ENCODE assay signal across 7 mouse cellular contexts in the genomic region with DNA sequence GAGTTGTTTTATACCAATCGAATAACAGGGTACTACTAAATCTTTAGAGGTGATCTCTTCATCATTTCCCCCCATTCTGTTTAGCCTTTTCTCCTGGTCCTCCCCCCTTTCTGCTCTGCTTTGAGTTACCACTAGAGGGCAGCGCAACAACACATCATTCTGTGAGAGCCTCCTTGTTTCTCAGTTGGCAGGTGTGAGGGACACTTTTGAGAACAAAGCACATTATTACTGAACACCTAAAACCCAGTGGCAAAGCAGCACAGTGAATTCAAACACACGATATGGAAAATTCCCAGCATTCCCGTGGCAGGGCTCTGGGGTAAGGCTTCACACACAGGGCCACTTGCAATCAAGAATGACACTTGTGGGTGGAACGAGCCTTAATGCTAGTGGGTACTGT.
DNase-seq lines count a peak whose midpoint lies in the region; ATAC-seq and TF ChIP-seq lines count a peak whose summit lies in the region.

No protein-coding gene starts in this region.

- peak; percentile 2 for DNase-seq in CD8-positive naive resting alpha-beta T cell, adult 2 months (ENCODE audit: low read depth in 2 of 2, low spot score in 2 of 2)
- peak; percentile 64 for DNase-seq in R1 (ENCODE audit: low read depth, low spot score)
- peak; percentile 59 to 70 for DNase-seq in cerebellum, postnatal 36 days
- peak; percentile 55 for DNase-seq in heart, postnatal 0 days (ENCODE audit: low spot score)
- DNase-seq in kidney, postnatal 4 days: peak; percentile 69 to 76
- DNase-seq in lung, postnatal 10 days: peak; percentile 65
- DNase-seq in right cerebral cortex, postnatal 10 days (ENCODE audit: low spot score in 2 of 2): peak; percentile 62 to 79

- H3K36me3 ChIP-seq in heart, postnatal 0 days (replicated peaks; ENCODE audit: control insufficient read depth, insufficient read depth, low read length): no peaks in the 10 kb centered on the region

- H3K9ac ChIP-seq in heart, postnatal 0 days (replicated peaks; ENCODE audit: low read depth, low read length): no peak overlapping the region

- no peak overlapping the region for H3K4me2 ChIP-seq in heart, postnatal 0 days (ENCODE audit: low read depth, low read length)

- no peaks in the 10 kb centered on the region for H3K27me3 ChIP-seq in heart, postnatal 0 days (ENCODE audit: control insufficient read depth, insufficient read depth, low read length)

- H3K4me1 ChIP-seq in heart, postnatal 0 days (ENCODE audit: control insufficient read depth, insufficient read depth): peaks cover 20% of the 10 kb centered on the region; the same call in 1 of the 2 replicates

- TF ChIP-seq CTCF in heart, postnatal 0 days (IDR thresholded peaks at IDR 0.05; ENCODE audit: low read depth): peak; percentile 93

- H3K27ac ChIP-seq in heart, postnatal 0 days (ENCODE audit: low read depth): no peak overlapping the region

- ATAC-seq in heart, postnatal 0 days (ENCODE audit: insufficient read depth, low read depth): peak; percentile 28; the same call in 1 of the 2 replicates

- no peaks in the 10 kb centered on the region for H3K9me3 ChIP-seq in heart, postnatal 0 days (replicated peaks; ENCODE audit: control insufficient read depth, low read length)

- TF ChIP-seq EP300 in heart, postnatal 0 days (IDR thresholded peaks at IDR 0.05; ENCODE audit: low read depth): no peak

- WGBS in heart, postnatal 0 days: 33% methylated on average over 5 of the region's 5 CpGs

- H3K4me3 ChIP-seq in heart, postnatal 0 days (ENCODE audit: low read depth, low read length): no peak overlapping the region

Comparison
In these comparisons a context has a peak if more than half of its experiments do, and no peak if none do; other contexts are left out.
1. DNase-seq: peak in every context shown above with its lines; median percentile 72 in kidney, postnatal 4 days; 70 in right cerebral cortex, postnatal 10 days; 65 in lung, postnatal 10 days; 64 in cerebellum, postnatal 36 days; 64 in R1; 55 in heart, postnatal 0 days; 2 in CD8-positive naive resting alpha-beta T cell, adult 2 months.